Mouse (Mus musculus) cortical plate, adult 2 months (tissue): Measurements from ENCODE around the gene Pbx1.

Experiments used
- CTCF ChIP-seq: fragments of 200-500 bp; IDR thresholded peaks from 2 replicates; pipeline ENCODE4 v1.5.1; 2011; ENCODE audit warnings: mild to moderate bottlenecking, control low read depth, low read length; ENCODE audit not compliant: insufficient read depth; ENCODE audit errors: extremely low read depth
- POLR2A ChIP-seq: fragments of 200-500 bp; IDR thresholded peaks from 2 replicates; pipeline ENCODE4 v1.6.1; 2011; ENCODE audit warnings: mild to moderate bottlenecking, low read length, control low read depth; ENCODE audit not compliant: insufficient read depth; ENCODE audit errors: extremely low read depth

GRCm38 (mm10) chr1:168472545-168473254 is 40.6 kb upstream of the Pbx1 start:
- TF ChIP-seq POLR2A: no peak
- TF ChIP-seq CTCF: no peak
